Mouse (Mus musculus) right cerebral cortex, postnatal 36 days (tissue): ENCODE data around the gene Il11ra1.
"Not testable (repeated sequence)": the region's sequence is repeated elsewhere in the genome, so short reads cannot be mapped to it uniquely, and the experiment has no call there.

ENCODE experiments used
- DNase-seq, 2 experiments: peaks; one replicate each; pipeline ENCODE4 v3.0.0; 2022; ENCODE audit warnings: low spot score in 2 of 2, mixed read lengths in 1 of 2

Gene Il11ra1

DNA sequence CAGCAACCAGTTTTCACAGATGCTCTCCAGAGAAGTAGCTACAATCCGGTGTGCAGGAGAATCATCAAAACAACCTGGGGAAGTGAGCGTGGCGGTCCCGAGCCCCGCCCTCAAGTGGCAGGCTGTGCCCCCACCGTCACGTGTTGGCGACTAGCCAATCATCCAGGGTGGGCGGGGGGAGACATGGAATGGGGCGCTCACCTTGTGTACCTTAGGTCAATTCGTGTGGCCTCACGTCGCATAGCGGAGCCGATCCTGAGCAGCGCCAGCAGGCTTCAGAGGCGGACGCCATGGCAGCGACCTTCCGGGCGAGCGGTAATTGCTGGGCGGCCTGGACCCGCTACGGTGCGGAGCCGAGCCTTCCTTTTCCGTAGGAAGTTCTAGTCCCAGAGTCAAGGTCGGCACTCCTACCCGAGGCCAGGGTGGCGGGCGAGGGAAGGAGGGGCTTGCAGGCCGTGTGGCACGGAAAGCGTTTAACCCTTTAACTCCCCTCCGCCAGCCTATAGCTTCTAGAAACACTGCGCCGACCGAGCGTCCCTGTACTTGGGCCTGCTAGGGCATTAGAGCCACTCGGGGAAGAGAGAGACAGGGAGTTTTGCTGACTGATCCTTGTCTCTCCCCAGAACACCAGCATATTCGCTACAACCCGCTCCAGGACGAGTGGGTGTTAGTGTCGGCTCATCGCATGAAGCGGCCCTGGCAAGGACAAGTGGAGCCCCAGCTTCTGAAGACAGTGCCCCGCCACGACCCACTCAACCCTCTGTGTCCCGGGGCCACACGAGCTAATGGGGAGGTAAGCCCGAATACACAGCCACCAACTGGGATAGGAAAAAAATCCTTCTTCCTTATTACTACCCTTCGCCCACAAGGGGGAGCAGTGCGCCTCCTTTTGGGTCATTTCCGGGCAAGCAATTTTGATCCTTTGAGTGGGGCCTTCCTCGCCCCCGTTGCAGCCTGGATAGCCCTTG is 55.8 kb downstream of the Il11ra1 start, which contains the start of gene Sigmar1:
Gene Sigmar1 (minus strand): TSS at position 820 of the 968 bp plus-strand sequence.
- peak; percentile 70 to 75 for DNase-seq

DNA sequence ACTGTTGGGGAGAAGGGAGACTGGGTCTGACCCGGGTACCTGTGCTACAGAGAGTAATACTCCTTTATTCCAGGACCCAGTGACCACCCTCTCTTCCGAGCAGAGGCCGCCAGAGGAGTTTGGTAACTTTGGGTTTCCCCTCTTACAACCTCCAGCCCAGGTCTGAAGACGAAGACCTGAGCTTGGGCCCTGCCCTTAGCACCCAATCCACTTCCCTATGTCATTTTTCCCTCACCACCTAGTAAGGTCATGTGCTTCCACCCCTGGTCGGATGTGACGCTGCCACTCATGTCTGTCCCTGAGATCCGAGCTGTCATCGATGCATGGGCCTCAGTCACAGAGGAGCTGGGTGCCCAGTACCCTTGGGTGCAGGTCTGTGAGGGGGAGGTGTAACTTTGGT is 56.7 kb downstream of the Il11ra1 start:
- DNase-seq: no peak

DNA sequence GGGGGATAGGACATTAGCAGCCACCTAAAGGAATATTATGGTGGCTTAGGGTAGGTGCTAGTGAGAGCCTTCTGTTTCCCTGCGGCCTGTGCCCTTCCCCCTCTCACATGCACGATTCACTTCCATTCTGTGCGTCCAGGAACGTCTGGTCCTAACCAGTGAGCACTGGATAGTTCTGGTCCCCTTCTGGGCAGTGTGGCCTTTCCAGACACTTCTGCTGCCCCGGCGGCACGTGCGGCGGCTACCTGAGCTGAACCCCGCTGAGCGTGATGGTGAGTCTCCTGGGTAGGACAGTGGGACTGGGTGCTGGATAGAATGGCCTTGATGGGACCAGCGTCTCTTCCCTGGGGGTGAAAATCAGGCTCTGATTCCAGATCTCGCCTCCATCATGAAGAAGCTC is 57.5 kb downstream of the Il11ra1 start:
- DNase-seq: no peak

DNA sequence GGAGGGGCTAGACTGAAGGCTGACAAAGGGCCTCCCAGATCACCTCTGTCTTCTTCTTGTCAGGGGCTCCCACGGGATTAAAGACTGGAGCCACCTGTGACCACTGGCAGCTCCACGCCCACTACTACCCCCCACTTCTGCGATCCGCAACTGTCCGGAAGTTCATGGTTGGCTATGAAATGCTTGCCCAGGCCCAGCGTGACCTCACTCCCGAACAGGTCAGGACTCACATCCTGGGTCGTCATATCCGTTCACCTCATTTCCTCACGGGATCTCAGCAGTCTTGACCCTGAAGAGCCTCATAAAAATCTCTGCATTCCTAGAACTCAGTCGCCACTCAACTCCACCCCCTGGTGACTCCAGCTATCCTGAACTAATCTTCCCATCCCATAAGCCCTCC is 58.2 kb downstream of the Il11ra1 start:
- no peak for DNase-seq

DNA sequence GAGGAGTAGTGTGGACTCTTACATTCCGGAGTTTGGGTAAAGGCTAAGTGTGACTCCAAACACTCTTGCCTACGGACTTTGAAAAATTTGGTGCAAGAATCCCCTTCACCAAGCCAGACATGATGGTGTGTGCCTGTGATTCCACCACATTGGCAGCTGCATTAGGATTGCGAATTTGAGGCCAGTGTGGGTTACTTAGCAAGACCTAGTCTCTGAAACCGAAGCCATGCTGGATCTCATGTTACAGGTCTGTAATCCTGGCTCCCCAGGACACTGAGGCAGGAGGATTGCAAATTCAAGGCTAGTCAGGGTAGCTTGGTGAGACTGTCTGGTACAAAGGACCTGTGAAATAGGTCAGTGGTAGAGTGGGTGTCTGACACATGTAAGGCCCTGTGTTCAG is 58.9 kb downstream of the Il11ra1 start:
- no peak for DNase-seq

DNA sequence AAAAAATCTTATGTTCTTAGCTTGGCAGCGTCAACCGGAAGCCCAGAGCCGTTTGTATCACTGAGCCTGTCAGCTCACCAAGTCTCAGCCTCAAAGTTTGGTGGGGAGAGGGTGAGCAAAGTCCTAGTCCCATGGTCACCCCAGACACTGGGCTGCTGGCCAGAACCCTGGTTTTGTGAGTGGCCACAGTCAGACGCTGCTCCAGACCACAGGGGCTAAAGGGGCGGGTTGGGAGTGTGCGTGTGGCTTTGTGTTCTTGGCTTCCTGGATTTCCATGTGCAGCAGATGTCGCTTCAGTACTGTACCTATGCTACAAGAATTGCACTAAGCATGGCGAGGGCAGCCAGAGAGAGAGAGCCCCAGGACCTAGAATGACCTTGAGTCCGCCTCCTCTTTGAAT is 59.4 kb downstream of the Il11ra1 start:
- no peak for DNase-seq

DNA sequence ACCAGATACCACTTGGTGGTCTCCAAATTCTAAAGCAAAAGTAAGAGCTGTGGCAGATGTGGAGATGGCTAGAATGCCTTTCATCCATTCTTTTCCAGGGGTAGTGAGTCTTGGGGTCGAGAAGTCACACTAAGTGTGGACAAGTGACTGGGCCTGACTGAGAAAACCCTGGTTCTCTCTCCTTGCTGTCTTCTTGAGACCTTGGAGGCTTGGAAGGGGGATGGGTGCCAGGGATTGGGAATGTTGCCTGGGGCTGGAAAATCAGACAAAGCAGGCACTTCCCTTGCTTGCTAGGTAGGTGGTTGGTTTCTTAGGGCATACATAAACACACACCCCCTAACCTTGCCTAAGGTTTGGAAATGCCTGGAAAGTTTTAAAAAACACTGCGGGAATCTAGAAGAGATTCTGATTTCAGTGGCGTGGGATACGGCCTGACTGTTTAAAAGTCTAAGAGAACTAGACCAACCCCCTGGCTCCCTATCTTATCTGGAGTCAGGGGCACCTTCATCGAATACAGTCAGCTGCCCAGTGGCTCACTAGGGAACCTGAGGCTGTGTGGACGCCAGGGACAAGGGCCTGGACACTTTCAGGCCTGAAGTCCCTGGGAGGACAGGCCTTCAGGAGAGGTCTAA is 60.0 kb downstream of the Il11ra1 start:
- DNase-seq: no peak

DNA sequence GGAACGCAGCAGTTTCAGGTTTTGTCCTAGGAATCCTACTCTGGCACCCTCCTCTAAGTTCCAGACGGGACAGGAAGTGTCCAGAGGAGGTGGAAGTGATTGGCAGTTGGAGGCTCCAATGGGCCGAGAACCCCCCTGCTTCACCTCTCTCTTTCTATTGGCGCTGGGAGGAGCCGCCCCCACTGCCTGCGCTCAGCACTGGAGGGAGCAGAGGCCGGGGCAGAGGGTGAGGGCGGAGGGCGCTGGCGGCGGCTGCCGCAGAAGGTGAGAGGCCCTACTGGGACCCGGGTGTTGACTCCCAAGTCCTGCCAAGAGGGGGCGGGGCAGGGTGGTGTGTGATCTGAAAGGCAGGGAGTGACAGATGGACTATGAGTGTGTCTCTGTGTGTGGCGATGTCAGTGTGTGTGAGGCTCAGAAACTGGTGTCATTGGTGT is 60.5 kb downstream of the Il11ra1 start:
- no peak for DNase-seq

DNA sequence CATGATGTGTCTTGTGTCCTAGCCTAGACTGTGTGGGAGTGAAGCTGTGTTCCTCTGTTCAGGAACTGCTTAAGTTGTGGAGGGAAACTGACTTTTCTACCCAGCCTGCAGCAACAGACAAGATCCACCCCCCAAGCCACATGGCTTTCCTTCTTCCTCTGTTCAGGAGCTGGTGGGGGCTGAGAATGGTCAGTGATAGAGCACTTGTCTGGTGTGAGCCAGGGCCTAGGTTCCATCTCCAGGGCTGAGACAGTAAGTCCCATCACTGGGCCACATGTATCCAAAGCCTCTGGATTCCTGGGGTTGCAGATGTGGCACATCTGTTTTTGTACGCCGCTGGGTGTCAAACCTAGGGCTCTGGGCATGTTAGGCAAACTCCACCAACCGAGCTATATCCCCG is 61.1 kb downstream of the Il11ra1 start:
- DNase-seq: no peak

DNA sequence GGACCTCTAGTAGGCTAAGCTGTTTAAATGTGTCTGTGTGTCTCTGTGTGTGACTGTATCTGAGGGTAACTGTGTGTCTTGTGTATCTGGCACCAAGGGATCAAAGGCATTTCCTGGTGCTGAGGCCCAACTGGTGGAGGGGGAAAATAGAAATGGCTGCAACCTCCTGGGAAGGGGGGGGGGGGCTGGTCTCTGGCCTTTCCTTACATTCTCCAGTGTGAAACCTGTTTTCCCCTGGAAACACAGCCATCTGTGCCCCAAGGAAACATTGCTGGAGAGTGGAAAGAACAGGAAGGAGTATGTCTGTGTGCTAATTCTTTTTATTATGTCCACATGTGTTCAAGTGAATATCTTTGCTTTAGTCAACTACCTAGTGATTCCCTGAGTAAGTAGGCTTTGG is 61.9 kb downstream of the Il11ra1 start:
- no peak for DNase-seq

DNA sequence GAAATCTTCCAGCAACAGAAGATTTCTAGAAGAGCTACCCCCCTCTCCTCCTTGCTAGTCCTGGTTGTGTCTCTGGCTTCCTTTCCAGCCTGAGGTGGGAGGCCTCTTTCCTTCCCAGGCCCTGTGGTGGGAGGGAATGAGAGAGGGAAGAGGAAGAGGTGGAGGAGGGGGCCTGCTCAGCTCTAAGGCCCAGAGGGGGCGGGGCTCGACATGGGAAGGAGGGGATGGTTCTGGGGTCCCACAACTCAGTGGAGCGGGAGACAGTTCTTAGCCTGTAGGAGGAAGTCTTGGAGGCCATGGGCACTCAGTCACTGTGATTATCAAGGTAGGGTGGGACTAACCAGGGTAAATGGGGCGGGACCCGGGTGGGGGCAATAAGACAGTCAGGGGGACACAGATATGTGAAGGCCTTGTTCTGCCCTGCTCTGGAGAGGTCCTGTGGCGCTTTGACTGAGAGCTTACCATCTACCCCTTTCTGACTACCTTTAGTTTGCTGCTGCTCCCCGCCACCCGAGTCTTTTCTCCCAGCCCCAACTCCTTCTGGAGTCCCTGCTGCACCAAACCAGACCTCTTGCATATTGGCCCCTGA is 62.4 kb downstream of the Il11ra1 start:
- no peak for DNase-seq

DNA sequence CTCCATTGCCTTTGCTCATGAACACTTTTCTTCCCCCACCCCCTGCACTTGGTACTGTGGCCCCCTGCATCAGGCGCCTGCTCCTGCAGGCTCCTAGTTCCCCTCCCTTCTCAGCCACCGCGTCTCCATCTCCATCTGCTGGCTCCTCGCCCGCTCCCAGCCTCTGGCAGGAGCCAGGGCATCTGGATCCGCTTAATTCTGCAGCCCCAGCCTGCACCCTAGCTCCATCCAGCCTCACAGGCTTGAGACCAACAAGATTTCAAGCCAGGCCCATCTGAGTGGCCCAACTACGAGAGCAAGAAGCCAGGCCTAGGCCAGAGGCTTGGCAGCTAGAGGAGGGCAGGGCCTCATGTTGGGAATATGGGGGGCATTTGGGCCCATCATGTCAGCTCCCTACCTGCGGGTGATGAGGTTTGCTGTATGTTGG is 62.9 kb downstream of the Il11ra1 start:
- DNase-seq: not testable (repeated sequence)

DNA sequence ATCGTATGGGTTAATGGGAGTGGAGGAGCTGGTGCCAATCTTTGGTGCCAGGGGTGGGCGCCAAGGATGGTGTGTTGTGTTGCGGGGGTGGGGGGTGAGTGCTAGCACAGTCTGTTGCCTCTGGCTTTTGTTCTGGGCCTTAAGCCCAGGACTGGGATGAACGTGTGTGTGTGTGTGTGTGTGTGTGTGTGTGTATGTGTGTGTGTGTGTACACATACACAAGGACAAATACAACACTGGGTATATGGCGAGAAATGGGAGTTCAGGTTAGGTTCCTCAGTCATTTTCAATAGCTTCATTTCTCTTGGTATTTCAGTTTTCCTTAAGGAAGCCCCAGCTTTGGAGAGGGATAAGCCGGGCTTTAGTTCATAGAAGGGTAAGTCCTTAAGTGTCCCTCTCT is 63.4 kb downstream of the Il11ra1 start:
- not testable (repeated sequence) for DNase-seq

DNA sequence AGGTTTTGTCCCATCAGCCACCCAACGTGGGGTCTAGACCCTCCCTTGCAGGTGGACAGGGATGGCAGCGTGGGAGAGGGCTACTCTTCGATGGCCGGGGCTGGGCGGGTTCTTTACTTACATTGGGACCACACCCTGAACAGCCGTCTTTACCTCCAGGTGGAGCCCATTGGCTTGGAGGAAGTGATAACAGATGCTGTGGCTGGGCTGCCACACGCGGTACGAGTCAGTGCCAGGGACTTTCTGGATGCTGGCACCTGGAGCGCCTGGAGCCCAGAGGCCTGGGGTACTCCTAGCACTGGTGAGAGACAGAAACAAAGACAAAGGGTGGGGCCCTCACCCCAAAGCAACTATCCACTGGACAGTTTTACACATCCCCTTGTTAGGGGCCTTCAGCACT is 67.5 kb downstream of the Il11ra1 start:
- DNase-seq: not testable (repeated sequence)

DNA sequence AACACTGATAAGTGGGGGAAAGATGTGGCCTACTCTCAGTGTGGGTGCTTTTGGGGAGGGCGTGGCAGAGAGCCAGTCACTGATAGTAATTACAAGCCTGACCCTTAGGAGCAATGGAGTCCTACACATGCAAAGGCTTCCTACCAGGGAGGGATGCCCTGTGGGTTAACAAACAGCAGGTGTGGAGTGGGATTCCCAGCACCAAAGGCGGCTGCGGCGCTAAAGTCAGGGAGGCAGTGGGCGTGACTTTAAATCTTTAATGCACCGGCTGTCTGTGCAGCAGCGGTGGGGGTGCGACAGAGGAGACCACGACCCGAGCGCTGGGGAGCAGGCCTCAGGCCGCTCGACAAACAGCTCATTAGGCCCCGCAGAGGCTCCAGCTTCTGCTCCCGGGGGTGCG is 73.2 kb downstream of the Il11ra1 start:
- not testable (repeated sequence) for DNase-seq

DNA sequence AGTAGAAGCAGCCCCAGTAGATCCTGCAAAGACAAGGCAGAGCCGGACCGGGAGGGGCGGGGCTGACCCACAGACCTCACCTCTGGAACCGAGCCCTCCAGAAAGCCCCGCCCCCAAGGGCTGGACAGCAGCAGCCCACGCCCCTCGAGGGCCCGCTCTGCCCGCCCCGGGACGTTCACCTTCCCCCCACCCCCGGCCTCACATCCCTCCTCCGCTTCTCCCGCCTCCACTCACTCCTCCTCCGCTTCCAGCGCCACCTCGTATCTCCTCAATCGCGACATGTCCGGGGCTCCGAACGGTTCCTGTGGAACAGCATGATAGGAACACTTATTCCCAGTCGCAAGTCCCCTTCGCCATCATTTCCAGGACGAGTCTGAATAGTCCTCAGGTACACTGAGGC is 73.7 kb downstream of the Il11ra1 start:
- DNase-seq: not testable (repeated sequence)

DNA sequence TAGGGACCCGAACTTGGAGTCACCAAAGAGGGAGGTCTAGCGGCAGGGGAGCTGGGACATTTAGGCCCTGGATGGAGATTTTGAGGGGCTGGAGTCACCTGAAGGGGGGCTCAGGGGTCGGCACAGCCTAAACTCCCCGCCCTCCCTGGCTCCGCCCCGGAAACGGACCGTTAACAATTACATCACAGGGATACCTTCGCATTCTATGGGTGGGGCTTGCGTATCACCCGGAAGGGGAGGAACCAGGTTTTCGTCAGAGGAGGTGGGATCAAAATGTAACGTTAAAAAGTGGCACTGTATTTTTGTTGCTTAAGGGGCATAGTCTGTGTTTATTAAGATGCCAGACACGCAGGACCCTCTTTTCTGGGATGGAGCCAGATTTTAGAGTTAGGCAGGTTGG is 74.2 kb downstream of the Il11ra1 start, which contains the start of gene Ccl27a:
Gene Ccl27a (minus strand): TSS at position 246 of the 400 bp plus-strand sequence.
- peak; percentile 70 to 80 for DNase-seq

DNA sequence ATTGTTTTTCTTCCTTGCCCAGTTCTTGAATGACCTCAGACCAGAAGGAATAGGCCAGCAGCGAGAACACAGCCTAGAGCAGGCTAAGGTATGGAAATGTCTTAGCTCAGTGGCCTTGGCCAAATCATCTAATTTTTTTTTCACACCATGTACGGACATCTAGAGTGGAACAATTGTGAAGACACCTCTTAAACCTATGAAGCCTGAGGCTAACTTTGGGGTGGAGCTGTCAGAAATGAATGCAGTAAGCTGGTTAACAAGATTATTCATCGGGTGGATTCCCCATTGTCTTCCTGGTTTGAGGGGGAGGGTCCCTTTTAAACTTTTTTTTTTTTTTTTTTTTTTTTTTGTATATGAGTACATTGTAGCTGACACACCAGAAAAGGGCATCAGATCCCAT is 74.7 kb downstream of the Il11ra1 start:
- not testable (repeated sequence) for DNase-seq

DNA sequence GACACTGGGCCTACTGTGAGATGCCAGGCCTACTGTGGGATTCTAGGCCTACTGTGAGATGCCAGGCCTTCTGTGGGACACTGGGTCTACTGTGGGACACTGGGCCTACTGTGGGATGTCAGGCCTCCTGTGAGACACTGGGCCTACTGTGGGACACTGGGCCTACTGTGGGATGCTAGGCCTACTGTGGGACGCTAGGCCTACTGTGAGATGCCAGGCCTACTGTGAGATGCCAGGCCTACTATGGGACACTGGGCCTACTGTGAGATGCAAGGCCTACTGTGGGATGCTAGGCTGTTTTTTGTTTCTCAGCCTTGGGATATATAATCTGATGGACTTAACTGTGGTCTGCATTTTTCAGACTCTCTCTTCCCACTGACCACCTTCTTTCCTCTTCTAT is 76.1 kb downstream of the Il11ra1 start:
- not testable (repeated sequence) for DNase-seq

DNA sequence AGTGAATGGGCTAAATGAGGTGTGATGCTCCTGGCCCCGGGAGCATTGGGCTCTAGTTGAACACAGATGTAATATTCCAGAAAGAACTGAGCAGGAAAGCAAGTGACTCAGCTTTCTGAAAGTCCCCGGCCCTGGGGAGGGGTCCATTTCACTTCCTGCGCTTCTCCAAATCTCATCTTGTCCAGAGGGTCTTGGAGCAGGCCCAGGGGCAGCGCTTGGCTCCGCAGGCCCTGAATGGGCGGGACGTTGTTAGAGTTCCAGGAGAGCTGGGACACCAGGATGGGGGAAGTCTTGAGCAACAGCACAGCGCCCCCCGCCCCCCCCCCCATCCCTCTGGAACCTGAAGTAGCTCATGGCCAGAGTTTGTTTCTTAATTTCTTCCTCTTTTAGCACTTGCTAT is 81.5 kb downstream of the Il11ra1 start:
- not testable (repeated sequence) for DNase-seq

DNA sequence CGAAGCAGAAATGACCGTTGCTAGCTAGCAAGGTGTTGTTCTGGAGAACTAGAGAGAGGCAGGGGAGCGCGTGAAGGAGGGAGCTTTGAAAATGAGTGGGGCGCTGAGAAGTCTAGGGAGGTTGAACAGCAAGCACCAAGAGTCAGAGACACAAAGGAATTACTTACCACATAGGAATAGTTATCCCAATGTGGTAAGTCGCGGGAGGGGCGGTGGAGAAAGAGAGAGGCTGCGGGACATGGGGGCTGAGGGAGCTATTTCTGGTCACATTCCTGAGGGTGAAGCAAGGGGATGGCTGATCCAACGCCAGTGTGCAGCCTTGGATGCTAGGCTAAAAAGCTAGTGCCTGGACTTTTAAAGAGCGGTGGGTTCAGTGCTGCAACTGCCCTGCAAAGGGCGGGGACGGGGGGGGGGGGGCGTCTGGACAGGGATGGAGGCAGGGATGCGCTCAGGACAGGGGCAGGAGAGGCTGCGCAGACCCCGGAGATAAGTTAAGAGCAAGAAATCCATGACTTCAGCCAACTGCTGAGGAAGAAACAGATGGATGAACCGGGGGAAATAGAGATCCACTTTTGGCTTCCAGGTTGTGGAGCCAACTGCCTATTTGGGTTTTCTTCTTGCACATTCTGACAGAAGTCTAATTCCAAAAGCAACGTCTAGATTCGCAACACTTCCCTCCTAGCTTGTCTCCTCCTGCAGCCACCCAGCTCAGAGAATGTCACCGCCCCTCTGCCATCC is 82.1 kb downstream of the Il11ra1 start:
- DNase-seq: not testable (repeated sequence)

DNA sequence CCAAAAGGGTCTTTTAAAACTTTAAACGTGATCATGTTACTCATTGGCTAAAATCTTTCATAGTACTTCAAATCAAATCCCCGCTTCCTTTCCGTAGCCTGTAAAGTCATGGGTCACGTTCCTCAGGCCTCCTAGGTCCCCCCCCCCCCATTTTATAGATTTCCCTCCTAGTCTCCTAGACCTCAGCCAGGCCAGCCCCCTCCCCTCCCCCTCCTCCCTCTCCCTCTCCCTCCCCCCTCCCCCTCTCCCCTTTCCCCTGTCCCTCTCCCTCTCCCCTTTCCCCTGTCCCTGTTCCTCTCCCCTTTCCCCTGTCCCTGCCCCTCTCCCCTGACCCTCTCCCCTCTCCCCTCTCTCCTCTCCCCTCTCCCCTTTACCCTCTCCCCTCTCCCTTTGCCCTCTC is 82.9 kb downstream of the Il11ra1 start:
- not testable (repeated sequence) for DNase-seq
